Mouse (Mus musculus) spleen, adult 2 months (tissue): ENCODE measurements around the gene Gm48551.

ENCODE experiments used
- CTCF ChIP-seq: fragments of 200-500 bp; IDR thresholded peaks from 2 replicates; pipeline ENCODE4 v1.5.1; 2011; ENCODE audit warnings: mild to moderate bottlenecking, inconsistent platforms; ENCODE audit not compliant: insufficient read depth, insufficient read length, insufficient replicate concordance; ENCODE audit errors: extremely low read depth
- POLR2A ChIP-seq: fragments of 200-500 bp; IDR thresholded peaks from 2 replicates; pipeline ENCODE4 v1.6.1; 2011; ENCODE audit warnings: low read depth, low read length, inconsistent platforms

GRCm38 (mm10) chr10:81393456-81394063, 9.3 kb downstream of the Gm48551 start:
- TF ChIP-seq CTCF: no peak
- no peak for TF ChIP-seq POLR2A
